Mouse (Mus musculus) kidney, adult 11 months (tissue): ENCODE measurements around the gene Klk1b1.
"Not testable (repeated sequence)": the region's sequence is repeated elsewhere in the genome, so short reads cannot be mapped to it uniquely, and the experiment has no call there.

Experiments
- DNase-seq: peaks from one replicate; pipeline ENCODE4 v3.0.0; 2022

The Klk1b1 gene

DNA sequence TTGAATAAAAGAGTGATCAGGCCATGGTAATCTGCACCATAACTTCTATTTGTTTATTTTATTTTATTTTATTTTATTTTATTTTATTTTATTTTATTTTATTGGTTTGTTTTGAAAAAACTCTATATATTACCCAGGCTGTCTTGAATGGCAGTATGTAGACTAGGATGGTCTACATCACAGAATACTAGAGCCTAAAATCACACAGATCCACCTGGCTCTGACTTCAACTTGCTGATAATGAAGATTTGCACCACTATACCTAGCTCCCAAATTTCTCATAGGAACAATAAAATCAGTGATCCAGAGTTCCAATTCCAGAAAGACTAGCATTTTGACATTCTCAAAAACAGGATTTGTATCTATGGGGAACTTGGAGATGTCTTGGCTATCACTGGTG, 45.3 kb downstream of the Klk1b1 start, which contains the start of gene Klk1b26:
Gene Klk1b26, plus strand, starts transcription at position 301 of the 400 bp plus-strand sequence.
- DNase-seq: not testable (repeated sequence)

- DNase-seq: not testable (repeated sequence)
These were observed 48.1 kb downstream of the Klk1b1 start for GRCm38 (mm10) chr7:44014666-44015065.

DNA sequence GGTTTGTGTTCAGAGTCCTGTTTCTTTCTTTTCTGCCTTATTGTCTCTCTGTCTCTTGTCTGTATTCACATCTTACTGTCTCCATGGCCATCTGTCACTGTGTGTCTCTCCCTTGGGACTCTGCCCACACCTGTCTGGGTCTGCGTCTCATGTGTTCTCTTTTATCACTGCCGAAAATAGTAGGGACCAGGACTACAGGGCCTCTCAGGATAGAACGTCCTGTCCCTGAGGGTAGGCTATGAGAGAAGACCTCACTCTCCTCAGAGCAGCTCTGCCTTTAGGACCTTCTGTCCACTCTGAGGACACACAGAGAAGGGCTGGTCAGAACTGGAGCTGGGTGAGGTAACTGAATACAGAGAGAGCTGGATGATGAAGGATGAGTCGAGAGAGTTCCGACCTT, 48.5 kb downstream of the Klk1b1 start:
- no peak for DNase-seq
